In genomic region chr9:96887954-96888353, GRCm38 (mm10) we compare ENCODE assay signal across 8 mouse cellular contexts. TPM values are rescaled to one million over a fixed set of nuclear protein-coding genes. Genes with fewer than 3 reads are reported as not detected.
A peak's percentile ranks its signal among the peaks of the same experiment; 100 is the strongest.
DNase-seq lines count a peak whose midpoint lies in the region; ATAC-seq and TF ChIP-seq lines count a peak whose summit lies in the region.

No protein-coding gene starts in this region.

- no peak for TF ChIP-seq EP300 in stomach, postnatal 0 days (optimal IDR thresholded peaks at IDR 0.05)

- TF ChIP-seq CTCF in lung, embryonic 14.5 days (IDR thresholded peaks at IDR 0.05; ENCODE audit: low read depth): no peak
- no peak for TF ChIP-seq CTCF in stomach, postnatal 0 days (IDR thresholded peaks at IDR 0.05; ENCODE audit: low read depth)

- H3K4me1 ChIP-seq in lung, embryonic 14.5 days (ENCODE audit: insufficient read depth): no peaks in the 10 kb centered on the region
- H3K4me1 ChIP-seq in forebrain, embryonic 10.5 days: peaks cover 70% of the 10 kb centered on the region
- H3K4me1 ChIP-seq in limb, embryonic 13.5 days: peaks cover 30% of the 10 kb centered on the region
- no peaks in the 10 kb centered on the region for H3K4me1 ChIP-seq in stomach, postnatal 0 days (replicated peaks; ENCODE audit: control insufficient read depth, insufficient read depth)

- WGBS in lung, embryonic 14.5 days: 20% methylated on average over 6 of the region's 6 CpGs
- 18% methylated on average over 6 of the region's 6 CpGs for WGBS in forebrain, embryonic 10.5 days
- WGBS in limb, embryonic 13.5 days: 23% methylated on average over 6 of the region's 6 CpGs
- 39% methylated on average over 6 of the region's 6 CpGs for WGBS in stomach, postnatal 0 days

- no peak for ATAC-seq in lung, embryonic 14.5 days (ENCODE audit: insufficient read depth)
- no peak for ATAC-seq in limb, embryonic 13.5 days (ENCODE audit: low FRiP score, low read depth)
- 0 out of 2 replicates have a peak, but pooled peaks have one; percentile 11 for ATAC-seq in stomach, postnatal 0 days (ENCODE audit: low FRiP score, low TSS enrichment)

- peak overlapping the region; percentile 63; the same call in 1 of the 2 replicates for H3K4me3 ChIP-seq in lung, embryonic 14.5 days (ENCODE audit: low read depth, low read length)
- peak overlapping the region; percentile 76 for H3K4me3 ChIP-seq in forebrain, embryonic 10.5 days
- H3K4me3 ChIP-seq in limb, embryonic 13.5 days: peak overlapping the region; percentile 70
- peak overlapping the region; percentile 73; the same call in 1 of the 2 replicates for H3K4me3 ChIP-seq in stomach, postnatal 0 days (ENCODE audit: low read depth, low read length)

- no peak overlapping the region; the same call in 1 of the 2 replicates for H3K9ac ChIP-seq in lung, embryonic 14.5 days
- H3K9ac ChIP-seq in limb, embryonic 13.5 days: peak overlapping the region; percentile 87; the same call in 1 of the 2 replicates
- 0 out of 2 replicates have a peak overlapping the region, but pooled peaks have one; percentile 87 for H3K9ac ChIP-seq in stomach, postnatal 0 days (ENCODE audit: low read length)

- no peaks in the 10 kb centered on the region for H3K9me3 ChIP-seq in lung, embryonic 14.5 days (ENCODE audit: low read depth, low read length)
- H3K9me3 ChIP-seq in forebrain, embryonic 10.5 days: no peaks in the 10 kb centered on the region
- H3K9me3 ChIP-seq in limb, embryonic 13.5 days: no peaks in the 10 kb centered on the region
- H3K9me3 ChIP-seq in stomach, postnatal 0 days (ENCODE audit: control insufficient read depth, low read length): no peaks in the 10 kb centered on the region

- no peak overlapping the region for H3K27ac ChIP-seq in lung, embryonic 14.5 days (ENCODE audit: low read depth)
- no peak overlapping the region for H3K27ac ChIP-seq in forebrain, embryonic 10.5 days
- H3K27ac ChIP-seq in limb, embryonic 13.5 days: no peak overlapping the region
- peak overlapping the region; percentile 35; the same call in 1 of the 2 replicates for H3K27ac ChIP-seq in stomach, postnatal 0 days (replicated peaks)

- DNase-seq in lung, embryonic 14.5 days: no peak
- DNase-seq in lung, adult 18-20 months: no peak
- DNase-seq in forebrain, embryonic 10.5 days (ENCODE audit: extremely low spot score, low spot score): no peak
- no peak for DNase-seq in stomach, postnatal 0 days (ENCODE audit: low spot score)
- no peak for DNase-seq in right cerebral cortex, postnatal 25 days
- no peak for DNase-seq in adrenal gland, postnatal 25 days
- no peak for DNase-seq in spleen, postnatal 10 days (ENCODE audit: low spot score in 2 of 2)

- peak overlapping the region; percentile 94 for H3K4me2 ChIP-seq in lung, embryonic 14.5 days
- peak overlapping the region; percentile 84 for H3K4me2 ChIP-seq in limb, embryonic 13.5 days (replicated peaks)
- H3K4me2 ChIP-seq in stomach, postnatal 0 days (replicated peaks; ENCODE audit: low read depth): peak overlapping the region; percentile 97

- no peaks in the 10 kb centered on the region for H3K36me3 ChIP-seq in lung, embryonic 14.5 days (ENCODE audit: insufficient read depth)
- H3K36me3 ChIP-seq in forebrain, embryonic 10.5 days (replicated peaks): no peaks in the 10 kb centered on the region
- no peaks in the 10 kb centered on the region for H3K36me3 ChIP-seq in limb, embryonic 13.5 days
- H3K36me3 ChIP-seq in stomach, postnatal 0 days (ENCODE audit: control insufficient read depth, insufficient read depth, low read length): no peaks in the 10 kb centered on the region

- peaks cover 18% of the 10 kb centered on the region for H3K27me3 ChIP-seq in lung, embryonic 14.5 days (ENCODE audit: insufficient read depth, low read length)
- peaks cover 58% of the 10 kb centered on the region for H3K27me3 ChIP-seq in forebrain, embryonic 10.5 days (ENCODE audit: poor library complexity, severe bottlenecking)
- peaks cover 21% of the 10 kb centered on the region for H3K27me3 ChIP-seq in limb, embryonic 13.5 days
- H3K27me3 ChIP-seq in stomach, postnatal 0 days (ENCODE audit: control insufficient read depth, insufficient read depth, low read length): no peaks in the 10 kb centered on the region

RNA-seq across cellular contexts. Expression of gene Pxylp1, which starts 4.5 kb away (rescaled TPM):
- 17.2 and 17.4 TPM in 2 replicates for polyA plus RNA-seq in lung, embryonic 14.5 days (2014; fragmentation: Nextera tagmentation; extraction: Ambion mirVana)
- 21.5 and 23.8 TPM in 2 replicates for polyA plus RNA-seq in forebrain, embryonic 10.5 days (2016; fragmentation: Nextera tagmentation; extraction: Ambion mirVana)
- 26.3 and 28.7 TPM in 2 replicates for polyA plus RNA-seq in limb, embryonic 13.5 days (2015; fragmentation: Nextera tagmentation; extraction: Ambion mirVana)
- 19.1 TPM in 2 replicates for polyA plus RNA-seq in stomach, postnatal 0 days (2015; fragmentation: Nextera tagmentation; extraction: Ambion mirVana)
- 7.8 and 13.1 TPM in 2 replicates for total RNA-seq in adrenal gland, postnatal 25 days (2021)
